15 mouse cellular contexts compared by ENCODE assay signal in the genomic region with DNA sequence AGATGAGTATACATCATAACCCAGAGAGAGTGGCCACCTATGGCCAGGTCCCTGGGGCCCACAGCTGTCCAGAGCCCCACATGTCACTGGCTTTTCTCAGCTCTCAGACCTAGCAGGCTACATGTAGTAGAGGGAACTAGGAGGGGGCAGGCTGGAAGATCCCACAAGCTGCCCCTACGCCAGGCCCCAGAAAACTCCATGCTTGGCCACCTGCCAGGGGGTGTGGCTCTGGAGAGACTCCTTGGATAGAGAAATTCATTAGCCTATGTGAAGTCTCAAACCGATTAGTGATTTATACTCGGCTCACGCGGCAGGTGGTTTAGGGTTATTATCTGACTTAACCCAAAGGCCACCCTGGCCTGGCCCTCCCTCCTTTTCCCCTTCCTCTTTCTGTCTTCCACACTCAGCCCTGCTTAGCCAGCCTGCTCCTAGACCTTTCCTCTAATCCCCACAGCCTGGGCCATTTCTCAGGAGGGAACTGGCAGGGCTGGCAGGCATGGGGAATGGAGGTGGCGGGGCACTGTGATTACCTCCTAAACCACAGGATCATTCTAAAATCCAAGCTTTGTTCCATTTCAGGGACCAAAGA.
DNase-seq lines count a peak whose midpoint lies in the region; ATAC-seq and TF ChIP-seq lines count a peak whose summit lies in the region.
"Had no signal": no experiment of that assay in that cellular context is flagged by ENCODE, and none has a peak within 500 bp of the region (broad histone marks: within the 10 kb centered on the region; RNA-seq: fewer than 3 reads in every experiment).

No protein-coding gene starts in this region.

- H3K27ac ChIP-seq in kidney, postnatal 0 days, result no peak overlapping the region
- no peak overlapping the region for H3K27ac ChIP-seq in intestine, embryonic 16.5 days (ENCODE audit: low read length)
- H3K27ac ChIP-seq in gastrocnemius, adult 2 months, result no peak overlapping the region
- H3K27ac ChIP-seq: embryonic facial prominence, embryonic 15.5 days; neural tube, embryonic 12.5 days had no signal

- intact Hi-C loops in gastrocnemius, adult 2 months (cut with DNase I), result no loop called here
- intact Hi-C loops in left cerebral cortex, postnatal 10 days (cut with DNase I), result no loop called here

- H3K9ac ChIP-seq in kidney, postnatal 0 days (ENCODE audit: low read depth, low read length), result no peak overlapping the region
- no peak overlapping the region for H3K9ac ChIP-seq in intestine, embryonic 16.5 days (ENCODE audit: low read depth, low read length)
- H3K9ac ChIP-seq: embryonic facial prominence, embryonic 15.5 days; neural tube, embryonic 12.5 days had no signal

- no peak for TF ChIP-seq CTCF in kidney, postnatal 0 days (IDR thresholded peaks at IDR 0.05; ENCODE audit: low read depth)
- no peak for TF ChIP-seq CTCF in gastrocnemius, adult 2 months (IDR thresholded peaks at IDR 0.05)

- DNase-seq in cerebellum, postnatal 10 days, result peak; percentile 34 to 48
- DNase-seq in cerebellum, adult 11-12 months, result no peak
- peak; percentile 27 for DNase-seq in kidney, postnatal 0 days (ENCODE audit: low spot score)
- no peak for DNase-seq in kidney, adult 18-20 months
- peak; percentile 21 for DNase-seq in MN1 (ENCODE audit: low spot score)
- no peak for DNase-seq in gastrocnemius, adult 2 months
- no peak for DNase-seq in left cerebral cortex, postnatal 10 days (ENCODE audit: extremely low spot score in 1 of 2, low spot score in 2 of 2)
- DNase-seq: adrenal gland, adult 2 months; cerebellum, adult 2 months; heart, adult 11 months; spleen, adult 18-20 months had no signal

- no peaks in the 10 kb centered on the region for H3K36me3 ChIP-seq in kidney, postnatal 0 days (ENCODE audit: insufficient read depth, low read length)
- H3K36me3 ChIP-seq in intestine, embryonic 16.5 days (ENCODE audit: control insufficient read depth, insufficient read depth, low read length), result no peaks in the 10 kb centered on the region
- H3K36me3 ChIP-seq: embryonic facial prominence, embryonic 15.5 days; G1E; neural tube, embryonic 12.5 days had no signal

- H3K4me3 ChIP-seq in kidney, postnatal 0 days (replicated peaks; ENCODE audit: low read depth, low read length), result no peak overlapping the region
- no peak overlapping the region for H3K4me3 ChIP-seq in intestine, embryonic 16.5 days (ENCODE audit: low read length)
- H3K4me3 ChIP-seq in gastrocnemius, adult 2 months, result no peak overlapping the region
- H3K4me3 ChIP-seq: embryonic facial prominence, embryonic 15.5 days; neural tube, embryonic 12.5 days had no signal

- ATAC-seq in kidney, postnatal 0 days (replicated peaks; ENCODE audit: low FRiP score, low read depth), result no peak
- peak; percentile 59 for ATAC-seq in intestine, embryonic 16.5 days

- peaks cover 4% of the 10 kb centered on the region; the same call in 1 of the 2 replicates for H3K4me1 ChIP-seq in kidney, postnatal 0 days (replicated peaks; ENCODE audit: insufficient read depth, low read length)
- H3K4me1 ChIP-seq in intestine, embryonic 16.5 days (ENCODE audit: control insufficient read depth, insufficient read depth, low read length), result peaks cover 20% of the 10 kb centered on the region; the same call in 1 of the 2 replicates

- no peaks in the 10 kb centered on the region for H3K27me3 ChIP-seq in kidney, postnatal 0 days (ENCODE audit: insufficient read depth, low read length)
- H3K27me3 ChIP-seq in intestine, embryonic 16.5 days (replicated peaks; ENCODE audit: control insufficient read depth, insufficient read depth, low read length), result peaks cover 3% of the 10 kb centered on the region; the same call in 1 of the 2 replicates

- WGBS in kidney, postnatal 0 days, result 47% methylated on average over 6 of the region's 6 CpGs
- 37% methylated on average over 6 of the region's 6 CpGs for WGBS in intestine, embryonic 16.5 days

- H3K9me3 ChIP-seq in kidney, postnatal 0 days (replicated peaks; ENCODE audit: low read length), result no peaks in the 10 kb centered on the region
- no peaks in the 10 kb centered on the region for H3K9me3 ChIP-seq in intestine, embryonic 16.5 days (ENCODE audit: control insufficient read depth, low read length)
- H3K9me3 ChIP-seq: embryonic facial prominence, embryonic 15.5 days; G1E; neural tube, embryonic 12.5 days had no signal

- no peak overlapping the region for H3K4me2 ChIP-seq in kidney, postnatal 0 days (ENCODE audit: low read length)
- no peak overlapping the region for H3K4me2 ChIP-seq in intestine, embryonic 16.5 days (ENCODE audit: low read depth, low read length)
- H3K4me2 ChIP-seq: embryonic facial prominence, embryonic 15.5 days; neural tube, embryonic 12.5 days had no signal

Comparison
In these comparisons a context has a peak if more than half of its experiments do, and no peak if none do; other contexts are left out.
1. DNase-seq: peak in cerebellum, postnatal 10 days (2 of 2), kidney, postnatal 0 days (single experiment) and MN1 (single experiment); none in cerebellum, adult 11-12 months (single experiment), kidney, adult 18-20 months (single experiment), gastrocnemius, adult 2 months (single experiment) and left cerebral cortex, postnatal 10 days (0 of 2).